Mouse (Mus musculus): Measurements from ENCODE around the gene Gm21897.
"Not testable (repeated sequence)": the region's sequence is repeated elsewhere in the genome, so short reads cannot be mapped to it uniquely, and the experiment has no call there.

Gm21897 gene

DNA sequence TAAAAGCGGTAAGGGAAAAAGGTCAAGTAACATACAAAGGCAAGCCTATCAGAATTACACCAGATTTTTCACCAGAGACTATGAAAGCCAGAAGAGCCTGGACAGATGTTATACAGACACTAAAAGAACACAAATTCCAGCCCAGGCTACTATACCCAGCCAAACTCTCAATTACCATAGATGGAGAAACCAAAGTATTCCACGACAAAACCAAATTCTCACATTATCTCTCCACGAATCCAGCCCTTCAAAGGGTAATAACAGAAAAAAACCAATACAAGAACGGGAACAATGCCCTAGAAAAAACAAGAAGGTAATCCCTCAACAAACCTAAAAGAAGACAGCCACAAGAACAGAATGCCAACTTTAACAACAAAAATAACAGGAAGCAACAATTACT is at the start of gene Gm21897:
TSS of gene Gm21897 (plus strand) at position 301 of the 400 bp plus-strand sequence.
- not testable (repeated sequence) for DNase-seq

DNA sequence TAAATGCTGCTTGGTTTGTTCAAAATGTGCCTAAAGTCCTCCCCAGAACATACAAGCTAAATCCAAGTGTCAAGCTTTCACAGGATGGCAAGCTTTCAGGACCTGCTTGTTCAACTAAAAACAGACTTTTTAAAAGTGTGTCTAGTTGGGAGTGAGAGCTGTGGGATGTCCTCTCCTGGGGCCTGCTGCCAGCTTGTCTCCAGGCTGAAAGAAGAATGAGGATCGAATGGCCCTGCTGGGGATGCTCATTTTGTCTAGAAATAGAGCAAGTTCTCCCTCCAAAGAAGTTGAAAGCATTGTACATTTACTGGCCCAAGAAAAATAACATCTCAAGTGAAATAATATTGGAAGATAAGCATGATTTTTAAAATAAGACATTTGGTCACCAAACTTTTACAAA is 45.0 kb upstream of the Gm21897 start:
- DNase-seq, result no peak

DNA sequence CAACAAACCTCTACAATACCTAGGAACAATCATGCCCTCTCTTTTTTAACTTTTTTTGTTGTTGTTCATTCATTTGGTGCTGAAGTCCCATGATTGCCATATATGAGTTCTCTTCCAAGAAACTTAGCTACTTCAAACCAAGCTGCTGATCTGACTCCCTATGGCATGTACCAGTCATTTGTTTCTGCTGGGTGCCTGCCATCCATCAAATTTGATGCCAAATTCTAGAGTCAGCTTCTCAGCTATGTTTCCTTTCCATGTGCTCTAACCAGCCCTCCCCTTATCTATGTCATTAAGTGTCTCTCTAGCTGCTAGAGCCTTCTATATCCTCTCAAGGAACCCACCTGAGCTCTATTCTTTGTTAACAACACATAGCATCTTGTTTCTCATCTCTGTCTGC is 39.8 kb upstream of the Gm21897 start:
- no peak for DNase-seq

DNA sequence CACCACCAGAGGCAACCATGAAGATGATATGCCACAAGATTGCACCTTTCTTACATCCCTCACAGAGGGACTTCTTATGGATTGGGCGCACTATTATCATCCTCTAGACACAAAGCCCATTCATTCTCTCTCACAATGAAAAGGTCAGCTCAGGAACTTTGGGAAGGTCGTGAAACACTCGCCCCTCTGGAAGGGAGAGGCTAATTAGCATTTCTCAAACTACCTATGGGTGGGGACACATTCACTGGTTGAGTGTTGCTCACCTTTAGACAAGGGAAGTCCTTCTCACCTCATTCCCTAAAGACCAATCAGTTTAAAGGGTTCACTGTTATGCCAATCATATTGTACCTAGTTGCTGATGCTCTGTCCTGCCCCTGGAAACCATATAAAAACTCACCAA is 24.2 kb upstream of the Gm21897 start:
- no peak for DNase-seq

DNA sequence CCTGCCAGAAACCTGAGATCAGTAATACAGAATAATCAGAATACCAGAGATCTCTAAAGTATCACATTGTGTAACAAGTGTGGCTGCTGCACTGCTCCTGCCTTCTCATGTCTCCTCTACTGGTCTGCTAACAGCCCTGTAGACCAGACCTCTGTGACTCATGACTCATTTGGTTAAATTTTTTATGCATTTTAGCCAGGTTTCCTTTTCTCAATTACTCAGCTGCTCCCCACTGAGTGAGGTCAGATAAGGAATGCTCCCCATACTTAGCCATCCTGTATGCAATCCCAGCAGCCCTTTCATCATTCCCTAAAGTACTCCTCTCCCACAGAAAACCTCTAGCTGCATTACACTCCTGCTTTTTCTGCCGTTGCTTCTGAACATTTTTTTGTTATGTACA is 23.0 kb upstream of the Gm21897 start:
- DNase-seq, result no peak

DNA sequence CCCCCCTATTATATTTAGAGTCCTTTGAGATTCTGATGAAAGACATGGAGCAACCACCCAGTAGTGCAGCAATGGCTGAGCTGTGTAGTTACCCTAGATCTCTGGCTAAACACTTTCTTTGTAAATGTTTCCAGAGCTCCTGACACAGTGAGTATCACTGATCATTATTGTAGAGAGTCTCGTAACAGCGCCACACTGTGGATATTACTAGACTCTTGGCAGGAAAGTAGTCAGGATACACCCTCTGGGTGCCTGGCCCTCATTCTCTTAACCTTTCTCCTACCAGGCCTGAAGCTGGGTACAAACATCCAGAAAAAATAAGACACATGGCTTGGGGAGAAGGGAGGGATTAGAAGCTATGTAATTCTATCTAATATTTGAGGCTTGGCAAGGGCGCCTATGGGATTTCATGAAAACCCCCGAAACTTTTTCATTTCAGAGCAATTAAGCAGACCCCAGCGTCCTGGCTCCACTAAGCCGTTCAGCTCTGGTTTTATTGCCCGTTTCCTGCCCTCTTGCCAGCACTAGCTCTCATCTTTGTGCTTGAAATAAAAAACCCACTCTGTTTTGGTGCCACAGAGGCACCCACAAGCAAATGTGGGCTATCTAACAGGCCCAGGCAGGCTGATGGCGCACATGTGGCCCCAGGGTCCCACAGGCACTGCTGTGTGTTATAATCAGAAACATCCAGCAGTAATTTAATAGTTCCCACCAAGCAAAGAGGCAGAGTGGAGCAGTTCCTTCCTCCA is 22.2 kb upstream of the Gm21897 start:
- DNase-seq, result no peak

DNA sequence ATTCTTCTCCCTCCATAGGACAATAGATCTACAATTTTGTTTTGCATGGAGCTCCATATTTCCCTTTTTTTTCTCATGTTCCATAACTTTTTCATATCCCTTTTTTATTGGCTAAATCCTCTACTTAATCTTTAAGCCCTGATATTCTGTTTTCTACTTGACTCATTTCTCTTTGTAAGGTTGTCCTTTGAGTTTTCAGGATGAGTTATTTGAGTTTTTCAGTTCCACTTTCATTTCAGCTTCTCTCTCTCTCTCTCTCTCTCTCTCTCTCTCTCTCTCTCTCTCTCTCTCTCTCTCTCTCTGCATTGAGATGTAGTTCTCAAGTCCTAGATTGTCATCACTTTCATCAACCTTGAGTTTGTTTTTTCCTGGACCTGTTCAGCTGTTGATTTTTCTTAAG is 17.3 kb downstream of the Gm21897 start:
- no peak for DNase-seq

DNA sequence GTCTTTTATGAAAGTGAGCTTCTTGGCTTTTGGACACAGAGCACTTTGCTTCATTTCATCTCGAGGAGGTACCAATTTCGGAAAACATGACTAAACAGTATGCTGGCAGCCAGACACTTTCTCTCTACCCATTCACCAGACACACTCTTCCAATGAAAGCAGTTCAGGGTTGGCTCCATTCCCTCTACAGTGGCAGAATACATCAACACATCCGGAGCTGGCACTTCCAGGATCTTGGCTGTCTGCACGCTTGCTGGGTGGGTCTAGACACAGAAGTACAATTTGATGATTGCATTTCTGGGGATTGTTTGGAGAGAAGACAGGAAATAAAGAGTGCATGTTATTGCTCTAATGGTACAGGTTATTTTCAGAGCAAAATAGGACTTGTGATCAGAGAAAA is 21.8 kb downstream of the Gm21897 start:
- no peak for DNase-seq

DNA sequence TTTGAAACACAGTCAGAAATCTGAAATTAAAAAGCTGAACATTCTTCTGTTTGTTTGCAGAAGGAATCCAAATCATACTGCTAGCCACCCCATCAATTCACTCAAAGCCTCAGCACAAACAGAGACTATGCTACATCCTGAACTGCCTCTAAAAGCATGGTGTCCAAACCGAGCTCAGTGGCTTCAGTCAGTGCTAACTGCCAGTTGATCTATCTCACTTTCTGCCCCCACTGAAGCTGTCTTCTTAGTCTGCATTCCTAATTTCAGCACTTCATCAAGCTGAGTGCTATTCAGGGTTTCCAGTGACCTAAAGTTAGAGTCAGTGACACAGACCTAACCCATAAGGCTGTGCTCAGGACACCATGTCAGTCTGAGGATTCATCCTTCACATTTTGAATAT is 28.8 kb downstream of the Gm21897 start:
- DNase-seq, result no peak

DNA sequence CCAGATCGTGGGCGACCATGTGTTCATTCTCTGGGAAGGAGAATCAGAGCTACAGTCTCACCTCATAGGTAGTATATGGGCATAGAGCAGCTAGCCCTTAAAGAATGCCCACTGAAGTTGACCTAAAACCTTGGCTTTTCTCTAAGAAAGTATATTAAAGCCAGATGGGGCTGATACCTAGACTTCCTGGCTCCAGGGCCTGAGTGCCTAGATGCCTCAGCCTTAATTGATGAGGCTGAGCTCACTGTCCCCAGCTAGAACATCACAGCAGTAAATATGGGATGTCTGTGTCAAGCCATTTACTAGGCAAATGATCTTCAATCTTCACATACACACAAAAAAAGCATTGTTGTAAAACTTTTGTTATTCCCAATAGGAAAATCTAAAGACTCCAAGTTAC is 32.1 kb downstream of the Gm21897 start:
- no peak for DNase-seq

DNA sequence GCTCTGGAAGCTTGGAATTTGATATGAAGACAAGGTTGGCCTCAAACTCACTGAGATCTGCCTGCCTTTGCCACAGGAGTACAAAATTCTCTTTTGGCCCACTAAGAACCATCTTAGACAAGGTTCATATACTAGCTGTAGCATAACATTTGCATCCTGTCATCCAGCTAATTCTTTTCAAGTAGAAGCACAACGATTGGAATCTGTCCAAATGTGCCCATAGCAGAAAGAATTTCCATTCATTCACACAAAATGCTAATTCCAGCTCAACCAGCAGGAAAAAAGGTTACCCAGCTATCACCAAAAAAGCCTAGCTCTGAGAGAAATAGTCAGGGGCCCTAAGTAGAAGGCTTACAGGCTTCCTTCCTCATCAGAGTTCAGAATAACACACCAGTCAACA is 34.0 kb downstream of the Gm21897 start:
- DNase-seq, result no peak

DNA sequence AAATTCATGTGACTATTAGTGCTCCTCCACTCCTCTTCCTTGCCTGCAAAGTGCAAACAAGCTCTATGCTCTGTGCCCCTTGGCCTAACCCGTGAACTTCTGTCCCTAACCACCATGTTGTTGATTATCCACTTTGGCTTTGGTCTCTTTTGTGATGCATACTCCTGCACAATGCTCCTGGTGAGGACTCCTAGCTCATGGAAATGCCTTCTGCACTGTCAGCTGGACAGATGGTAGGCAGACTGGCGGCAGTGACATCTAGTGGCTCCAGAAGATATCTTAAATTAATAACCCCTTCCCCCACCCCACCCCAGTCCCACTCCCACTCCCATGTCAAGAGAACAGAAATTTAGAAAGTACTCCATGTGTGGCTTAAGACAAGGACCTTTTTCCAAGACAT is 35.1 kb downstream of the Gm21897 start:
- no peak for DNase-seq

DNA sequence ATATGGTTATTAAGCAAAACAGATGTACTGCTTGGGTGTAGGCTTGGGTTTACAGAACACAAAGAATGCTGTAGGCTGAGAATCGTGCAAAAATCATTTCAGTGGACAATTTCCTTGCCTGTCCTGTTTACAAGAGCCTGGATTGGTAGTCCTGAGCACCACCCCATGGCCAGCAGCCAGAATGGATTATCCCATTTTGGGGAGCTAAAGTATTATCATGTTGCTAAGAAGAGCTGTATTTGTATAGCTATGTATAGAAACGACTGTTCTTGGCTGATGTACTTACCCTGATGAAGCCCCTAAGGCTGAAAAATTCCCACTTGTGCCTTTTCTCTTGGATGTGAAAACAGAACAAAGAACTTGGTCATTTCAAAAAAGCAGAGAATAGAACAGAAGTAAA is 37.6 kb downstream of the Gm21897 start:
- no peak for DNase-seq

DNA sequence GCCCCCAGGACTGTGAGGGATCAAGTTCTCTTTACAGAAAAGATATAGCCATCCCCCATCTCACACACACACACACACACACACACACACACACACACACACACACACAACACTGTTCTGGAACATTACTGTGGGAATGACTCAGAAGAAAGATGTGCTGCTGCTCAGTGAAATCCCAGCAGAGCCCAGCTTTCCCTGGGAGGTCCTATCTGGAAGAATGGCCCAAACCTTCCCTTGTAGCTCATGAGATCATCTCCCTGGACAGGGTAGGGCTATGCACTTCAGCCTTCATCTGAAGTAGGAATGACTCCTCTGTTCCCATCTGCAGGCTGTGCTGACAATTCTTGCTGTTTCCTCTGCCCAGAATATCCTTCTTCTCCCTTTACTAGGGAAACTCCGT is 38.1 kb downstream of the Gm21897 start:
- no peak for DNase-seq

DNA sequence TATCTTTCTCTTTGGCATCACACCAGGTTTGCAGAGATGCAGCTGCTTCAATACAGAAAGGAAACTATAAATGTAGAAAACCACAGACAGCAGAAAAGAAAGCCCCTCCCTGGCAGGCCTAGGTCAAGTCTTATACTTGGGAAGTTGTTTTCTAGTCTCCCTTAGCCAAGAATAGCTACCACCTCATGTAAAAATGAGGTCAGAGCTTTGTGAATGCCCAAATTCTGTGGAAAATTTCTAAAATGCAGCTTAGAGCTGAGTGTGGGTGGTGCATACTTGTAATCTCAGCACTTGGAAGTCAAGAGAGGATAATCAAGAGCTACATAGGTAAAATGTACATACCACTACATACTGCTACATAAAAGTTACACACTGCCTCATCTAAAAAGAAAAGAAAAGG is 40.5 kb downstream of the Gm21897 start:
- no peak for DNase-seq

DNA sequence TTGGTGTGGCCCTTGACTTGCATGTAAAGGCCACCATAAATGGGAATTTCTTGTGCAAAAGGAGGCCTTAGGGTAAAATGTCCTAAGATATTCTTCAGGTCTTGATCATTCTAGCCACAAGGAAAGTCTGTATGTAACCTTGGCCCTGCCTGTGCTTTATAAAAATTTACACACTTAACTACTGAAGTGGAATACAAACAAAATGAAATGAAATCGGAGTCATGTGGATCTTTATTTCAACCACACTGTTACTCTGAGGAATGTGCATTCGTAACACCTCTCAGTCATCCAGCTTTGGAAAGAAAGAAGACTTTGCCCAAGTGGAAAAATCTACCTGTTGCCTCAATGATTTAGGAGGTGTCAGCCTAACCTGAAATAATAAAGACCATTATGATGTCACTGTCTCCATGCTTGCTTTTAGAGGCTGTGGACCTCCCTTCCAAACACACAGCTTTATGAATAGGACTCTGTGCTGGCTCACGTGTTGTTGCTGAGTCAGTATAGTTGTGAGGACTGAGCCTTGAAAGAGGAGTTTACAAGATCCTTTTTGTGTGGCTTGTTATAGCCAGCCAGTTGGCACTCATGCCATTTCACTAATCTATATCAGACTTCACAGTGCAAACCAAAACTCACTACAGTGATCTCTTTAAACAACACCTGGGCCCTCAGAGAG is 42.0 kb downstream of the Gm21897 start:
- DNase-seq, result no peak

DNA sequence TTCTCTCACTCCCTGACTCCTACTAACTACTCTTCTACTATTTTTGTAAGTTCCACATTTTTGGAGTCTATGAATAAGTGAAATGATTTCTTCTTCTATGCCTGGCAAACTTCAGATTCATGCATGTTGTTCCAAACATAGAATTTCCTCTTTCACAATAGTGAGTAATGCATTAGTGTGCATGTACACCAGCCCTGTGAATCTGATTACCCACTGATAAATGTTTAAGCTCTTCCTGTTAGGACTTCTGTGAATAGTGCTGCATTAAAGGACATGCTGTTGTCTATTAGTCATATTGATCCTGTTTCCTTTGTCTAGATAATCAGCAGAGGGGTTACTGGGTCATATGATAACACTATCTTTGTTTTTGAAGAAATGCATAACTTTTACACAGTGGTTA is 43.6 kb downstream of the Gm21897 start:
- DNase-seq, result no peak
